Mouse (Mus musculus) heart, embryonic 12.5 days (tissue): ENCODE results near the gene Rbm45. TPM values are rescaled to one million over a fixed set of nuclear protein-coding genes. Genes with fewer than 3 reads are reported as not detected.

Experiments used
- ATAC-seq: fragments of 200-750 bp; cut with Nextera tagmentation; 2 replicates; pipeline ENCODE4 v1.8.0; 2017; ENCODE audit warnings: moderate TSS enrichment, moderate library complexity; ENCODE audit not compliant: insufficient number of reproducible peaks, low FRiP score
- H3K27ac ChIP-seq: fragments of 300-500 bp; sonication (generic); 2 replicates; pipeline ENCODE4 v1.5.1; 2016; ENCODE audit warnings: mild to moderate bottlenecking, moderate library complexity; ENCODE audit not compliant: poor library complexity, severe bottlenecking
- H3K27me3 ChIP-seq: fragments of 300-500 bp; sonication (generic); replicated peaks from 2 replicates; pipeline ENCODE4 v1.6.1; 2016; ENCODE audit warnings: mild to moderate bottlenecking, moderate library complexity
- H3K36me3 ChIP-seq: fragments of 300-500 bp; sonication (generic); 2 replicates; pipeline ENCODE4 v1.6.1; 2016; ENCODE audit warnings: mild to moderate bottlenecking, moderate library complexity
- H3K4me1 ChIP-seq: fragments of 300-500 bp; sonication (generic); replicated peaks from 2 replicates; pipeline ENCODE4 v1.6.1; 2016; ENCODE audit warnings: mild to moderate bottlenecking
- H3K4me2 ChIP-seq: fragments of 300-500 bp; sonication (generic); 2 replicates; pipeline ENCODE4 v1.6.1; 2016; ENCODE audit warnings: mild to moderate bottlenecking, moderate library complexity
- H3K4me3 ChIP-seq: fragments of 300-500 bp; sonication (generic); 2 replicates; pipeline ENCODE4 v1.5.1; 2016; ENCODE audit warnings: mild to moderate bottlenecking
- H3K9ac ChIP-seq: fragments of 300-500 bp; sonication (generic); 2 replicates; pipeline ENCODE4 v1.6.1; 2016; ENCODE audit warnings: mild to moderate bottlenecking, moderate library complexity
- H3K9me3 ChIP-seq: fragments of 300-500 bp; sonication (generic); replicated peaks from 2 replicates; pipeline ENCODE4 v1.6.1; 2016; ENCODE audit warnings: mild to moderate bottlenecking, moderate library complexity
- WGBS: fragments of 180-500 bp; shearing (Covaris S2); methylation state at CpG from one replicate; pipeline ENCODE4 v1.1.7; 2016; 5-methylcytosine and 5-hydroxymethylcytosine counted together
- polyA plus RNA-seq: library from polyadenylated mRNA; unstranded; fragments of >200 nt; fragmentation: Nextera tagmentation; extraction: Ambion mirVana; gene quantifications from 2 replicates; pipeline ENCODE4 v1.2.1, GENCODE M21; 2016

Rbm45 gene
- polyA plus RNA-seq, 1 experiment from 2014 or later = 14.9 TPM

DNA sequence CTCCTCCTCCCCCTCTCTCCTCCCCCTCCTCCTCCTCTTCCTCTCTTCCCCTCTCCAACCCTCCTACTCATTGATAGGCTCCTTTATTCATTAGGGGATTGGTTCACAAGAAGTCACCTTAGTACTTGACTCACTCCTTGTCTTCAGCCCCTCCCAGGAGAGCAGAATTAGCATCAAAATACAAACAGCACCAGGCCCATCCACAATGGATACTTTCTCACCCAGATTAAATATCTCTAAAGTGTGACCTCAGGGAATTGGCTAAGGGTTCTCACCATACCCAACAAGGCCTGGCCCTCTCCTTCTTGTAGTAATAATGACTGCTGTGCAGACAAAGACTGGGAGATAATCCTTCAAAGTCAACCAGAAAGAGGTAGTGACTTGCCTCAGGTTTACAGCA, 30.4 kb downstream of the Rbm45 start:
- Histone ChIP-seq H3K36me3 (no peaks in the 10 kb centered on the region), H3K4me3 (no peak overlapping the region), H3K9me3 (no peaks in the 10 kb centered on the region), H3K4me2 (no peak overlapping the region), H3K27ac (no peak overlapping the region), H3K4me1 (no peaks in the 10 kb centered on the region), H3K27me3 (peaks cover 14% of the 10 kb centered on the region), H3K9ac (no peak overlapping the region)
- no peak for ATAC-seq

DNA sequence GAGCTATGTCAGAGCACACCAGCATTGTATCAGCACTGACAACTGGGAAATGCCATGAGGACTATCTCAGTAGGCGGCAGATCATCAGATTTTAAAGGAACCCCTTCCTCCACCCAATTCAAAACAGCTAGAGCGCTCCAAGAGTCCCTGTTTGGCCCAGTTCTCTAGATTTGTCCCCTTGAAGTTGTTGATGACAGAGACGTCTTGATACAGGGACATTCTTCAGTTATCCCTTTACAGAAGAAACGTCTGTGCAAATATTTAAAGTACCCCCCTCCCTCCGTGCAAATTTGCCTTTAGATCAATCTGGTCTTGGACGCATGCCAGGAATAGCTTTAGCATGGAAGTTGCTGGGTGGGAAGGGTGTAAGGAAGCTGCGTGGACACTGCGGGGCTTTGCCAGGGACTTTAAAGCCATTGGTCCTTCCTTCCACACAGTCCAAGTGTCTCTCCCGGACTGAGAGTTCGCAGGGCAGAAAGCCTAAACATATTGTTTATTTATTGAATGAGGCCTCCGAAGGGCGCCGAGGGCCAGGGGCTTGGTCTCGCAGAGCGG, 35.9 kb downstream of the Rbm45 start:
- WGBS = 3% methylated on average over 15 of the region's 15 CpGs
- Histone ChIP-seq H3K4me1 (peaks cover 4% of the 10 kb centered on the region; the same call in 1 of the 2 replicates), H3K9me3 (no peaks in the 10 kb centered on the region), H3K36me3 (no peaks in the 10 kb centered on the region), H3K27me3 (peaks cover 14% of the 10 kb centered on the region), H3K4me2 (peak overlapping the region; percentile 93), H3K9ac (peak overlapping the region; percentile 76), H3K27ac (0 out of 2 replicates have a peak overlapping the region, but pooled peaks have one; percentile 2), H3K4me3 (peak overlapping the region; percentile 81)
- no peak for ATAC-seq

DNA sequence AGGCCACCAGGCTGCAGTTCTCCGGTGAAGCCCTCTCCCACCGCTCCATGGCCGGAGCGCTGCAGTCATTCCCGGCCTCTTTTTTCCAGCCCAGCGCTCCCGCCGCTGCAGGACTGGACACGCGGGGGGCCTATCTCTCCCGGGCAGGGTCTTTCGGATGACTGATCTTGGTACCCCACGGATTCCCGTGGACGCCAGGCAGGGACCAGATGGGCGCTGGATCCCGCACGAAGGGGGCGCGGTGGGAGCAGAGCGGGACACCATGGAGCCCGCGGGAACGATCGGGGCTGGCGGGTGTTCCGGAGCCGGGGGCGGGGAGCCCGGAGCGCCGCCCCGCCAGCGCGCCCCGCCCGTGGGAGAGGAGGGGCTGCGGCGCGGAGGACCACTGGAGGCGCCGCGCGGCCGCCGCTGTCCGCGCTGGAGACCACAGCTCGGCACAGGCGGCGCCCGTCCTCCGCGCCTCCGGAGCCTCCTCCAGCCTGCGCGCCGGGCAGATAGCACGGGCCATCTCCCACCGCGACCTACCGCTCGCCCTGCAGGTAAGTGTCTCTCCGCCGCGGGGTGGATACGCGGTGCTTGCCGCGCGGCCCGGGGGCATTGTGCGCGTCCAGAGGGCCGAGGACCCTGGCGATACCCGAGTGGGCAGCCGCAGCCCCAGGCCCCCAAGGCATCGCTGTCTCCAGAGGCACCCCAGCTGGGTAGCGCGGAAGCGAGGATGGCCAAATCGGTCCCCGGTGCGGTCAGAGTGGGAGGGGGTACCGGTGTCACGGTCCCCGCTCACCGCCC, 36.6 kb downstream of the Rbm45 start, which contains the start of gene Osbpl6:
Gene Osbpl6, plus strand, starts transcription at position 358 of the 786 bp plus-strand sequence.
- ATAC-seq = peak; percentile 92
- no peaks in the 10 kb centered on the region for H3K9me3 ChIP-seq
- H3K9ac ChIP-seq = peak within 1 kb of the TSS; percentile 76
- peak within 1 kb of the TSS; percentile 81 for H3K4me3 ChIP-seq
- H3K4me2 ChIP-seq = peak within 1 kb of the TSS; percentile 93
- 0 out of 2 replicates have a peak within 1 kb of the TSS, but pooled peaks have one; percentile 2 for H3K27ac ChIP-seq
- WGBS = under 1% methylated on average over 76 of the region's 89 CpGs
- H3K4me1 ChIP-seq = peaks cover 4% of the 10 kb centered on the region; the same call in 1 of the 2 replicates
- H3K27me3 ChIP-seq = peaks cover 14% of the 10 kb centered on the region
- H3K36me3 ChIP-seq = no peaks in the 10 kb centered on the region

DNA sequence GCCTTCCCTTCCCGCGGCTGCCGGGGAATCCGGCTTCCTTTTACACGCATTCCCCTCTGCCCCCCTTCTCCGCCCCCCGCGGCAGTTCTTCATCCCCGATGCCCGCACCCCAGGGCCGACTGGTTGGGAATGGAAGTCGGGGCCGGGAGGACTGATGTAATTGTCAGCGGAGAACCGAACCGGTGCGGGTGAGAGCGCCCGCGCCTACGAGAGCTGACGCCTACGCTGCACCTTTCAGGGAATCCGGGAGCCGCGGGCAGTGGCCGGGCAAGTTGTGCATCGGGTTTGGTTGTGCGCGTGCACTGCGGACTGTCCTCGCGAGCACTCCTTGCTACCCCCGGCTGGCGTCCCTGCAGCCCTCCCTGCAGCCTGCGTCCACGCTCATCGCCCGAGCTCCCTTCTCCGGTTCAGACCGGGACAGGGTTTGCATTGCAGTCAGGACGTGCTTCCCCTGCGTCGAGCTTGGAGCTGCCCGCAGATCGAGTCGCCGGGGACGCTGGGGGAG, 37.2 kb downstream of the Rbm45 start:
- H3K9me3 ChIP-seq = no peaks in the 10 kb centered on the region
- H3K4me2 ChIP-seq = peak overlapping the region; percentile 93
- H3K4me1 ChIP-seq = peaks cover 4% of the 10 kb centered on the region; the same call in 1 of the 2 replicates
- ATAC-seq = peak; percentile 47
- H3K27me3 ChIP-seq = peaks cover 13% of the 10 kb centered on the region
- WGBS = under 1% methylated on average over 48 of the region's 49 CpGs
- peak overlapping the region; percentile 76 for H3K9ac ChIP-seq
- no peak overlapping the region for H3K27ac ChIP-seq
- peak overlapping the region; percentile 81 for H3K4me3 ChIP-seq
- no peaks in the 10 kb centered on the region for H3K36me3 ChIP-seq

- H3K9ac ChIP-seq = no peak overlapping the region
- ATAC-seq = no peak
- H3K27me3 ChIP-seq = no peaks in the 10 kb centered on the region; the same call in 1 of the 2 replicates
- H3K4me3 ChIP-seq = no peak overlapping the region
- WGBS = 87% methylated on average over 1 of the region's 1 CpGs
- no peak overlapping the region for H3K4me2 ChIP-seq
- no peak overlapping the region for H3K27ac ChIP-seq
- peaks cover 8% of the 10 kb centered on the region; the same call in 1 of the 2 replicates for H3K4me1 ChIP-seq
- no peaks in the 10 kb centered on the region; the same call in 1 of the 2 replicates for H3K9me3 ChIP-seq
- H3K36me3 ChIP-seq = no peaks in the 10 kb centered on the region
Observed at GRCm38 (mm10) chr2:76409526-76409925, 39.7 kb downstream of the Rbm45 start.

GRCm38 (mm10) chr2:76409986-76410385, 40.2 kb downstream of the Rbm45 start:
- Histone ChIP-seq H3K27ac (no peak overlapping the region), H3K4me2 (no peak overlapping the region), H3K9me3 (no peaks in the 10 kb centered on the region; the same call in 1 of the 2 replicates), H3K9ac (no peak overlapping the region), H3K27me3 (no peaks in the 10 kb centered on the region), H3K4me1 (peaks cover 8% of the 10 kb centered on the region; the same call in 1 of the 2 replicates), H3K4me3 (no peak overlapping the region), H3K36me3 (no peaks in the 10 kb centered on the region)
- 73% methylated on average over 2 of the region's 2 CpGs for WGBS
- ATAC-seq = no peak

DNA sequence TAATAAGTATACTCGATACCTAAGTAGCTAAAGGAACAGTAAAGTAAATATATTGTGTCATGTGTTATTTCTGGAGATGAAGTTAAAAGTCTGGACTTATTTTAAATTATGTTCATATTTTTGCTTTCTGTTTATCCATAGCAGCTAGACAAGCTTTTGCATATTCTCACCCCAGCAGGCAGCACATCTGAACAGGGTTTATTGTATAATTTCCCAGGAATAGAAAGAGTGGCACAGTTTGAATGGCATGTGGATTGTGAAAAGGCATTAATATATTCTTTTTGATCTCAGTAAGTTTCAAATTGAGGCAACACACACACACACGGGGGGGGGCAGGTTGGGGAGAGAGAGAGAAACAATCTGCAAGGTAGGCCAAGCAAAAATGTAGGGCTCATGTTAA, 43.1 kb downstream of the Rbm45 start:
- H3K27ac ChIP-seq = no peak overlapping the region
- no peaks in the 10 kb centered on the region; the same call in 1 of the 2 replicates for H3K9me3 ChIP-seq
- no peaks in the 10 kb centered on the region for H3K36me3 ChIP-seq
- no peak for ATAC-seq
- H3K4me3 ChIP-seq = no peak overlapping the region
- no peaks in the 10 kb centered on the region for H3K27me3 ChIP-seq
- H3K9ac ChIP-seq = no peak overlapping the region
- 0 out of 2 replicates have a peak, but pooled peaks cover 3% of the 10 kb centered on the region for H3K4me1 ChIP-seq
- WGBS = 73% methylated on average over 2 of the region's 2 CpGs
- H3K4me2 ChIP-seq = no peak overlapping the region

DNA sequence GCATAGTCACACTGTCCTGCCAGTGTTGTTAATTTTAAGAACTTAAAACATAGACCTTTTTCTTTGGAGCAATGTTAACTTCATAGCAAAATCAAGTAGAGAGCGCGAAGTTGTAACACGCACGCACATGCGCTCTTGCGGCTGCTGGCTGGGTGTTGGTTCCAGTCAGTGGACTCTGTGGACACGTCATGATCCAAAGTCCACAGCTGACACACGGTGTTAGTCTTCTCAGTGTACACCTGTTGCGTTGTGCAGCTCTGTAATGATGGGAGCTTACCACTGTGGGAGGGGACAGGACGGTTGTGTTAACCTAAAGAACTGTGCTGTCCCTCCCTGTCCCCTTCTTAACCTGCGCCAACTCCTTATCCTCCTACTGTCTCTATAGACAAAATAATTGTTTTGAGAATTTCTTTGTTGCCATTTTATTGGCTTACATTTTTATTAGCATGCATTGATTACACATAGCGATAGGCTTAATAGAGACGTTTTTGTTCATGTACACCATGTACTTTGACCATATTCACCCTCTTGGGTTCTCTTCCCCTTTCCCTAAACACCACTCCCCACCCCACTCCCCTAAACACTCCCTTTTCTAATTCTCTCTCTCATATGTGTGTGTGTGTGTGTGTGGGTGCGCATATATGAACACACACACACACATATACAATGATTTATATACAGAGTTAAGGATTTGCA, 47.8 kb downstream of the Rbm45 start:
- Histone ChIP-seq H3K36me3 (no peaks in the 10 kb centered on the region), H3K9me3 (no peaks in the 10 kb centered on the region), H3K4me3 (no peak overlapping the region), H3K27ac (no peak overlapping the region), H3K4me1 (no peaks in the 10 kb centered on the region), H3K27me3 (no peaks in the 10 kb centered on the region), H3K4me2 (no peak overlapping the region), H3K9ac (no peak overlapping the region)
- no peak for ATAC-seq
- 91% methylated on average over 14 of the region's 14 CpGs for WGBS

GRCm38 (mm10) chr2:76418142-76418518, 48.3 kb downstream of the Rbm45 start:
- 85% methylated on average over 3 of the region's 3 CpGs for WGBS
- ATAC-seq = no peak
- Histone ChIP-seq H3K27ac (no peak overlapping the region), H3K9ac (no peak overlapping the region), H3K27me3 (no peaks in the 10 kb centered on the region), H3K4me1 (no peaks in the 10 kb centered on the region), H3K36me3 (no peaks in the 10 kb centered on the region), H3K4me3 (no peak overlapping the region), H3K4me2 (no peak overlapping the region), H3K9me3 (no peaks in the 10 kb centered on the region)

DNA sequence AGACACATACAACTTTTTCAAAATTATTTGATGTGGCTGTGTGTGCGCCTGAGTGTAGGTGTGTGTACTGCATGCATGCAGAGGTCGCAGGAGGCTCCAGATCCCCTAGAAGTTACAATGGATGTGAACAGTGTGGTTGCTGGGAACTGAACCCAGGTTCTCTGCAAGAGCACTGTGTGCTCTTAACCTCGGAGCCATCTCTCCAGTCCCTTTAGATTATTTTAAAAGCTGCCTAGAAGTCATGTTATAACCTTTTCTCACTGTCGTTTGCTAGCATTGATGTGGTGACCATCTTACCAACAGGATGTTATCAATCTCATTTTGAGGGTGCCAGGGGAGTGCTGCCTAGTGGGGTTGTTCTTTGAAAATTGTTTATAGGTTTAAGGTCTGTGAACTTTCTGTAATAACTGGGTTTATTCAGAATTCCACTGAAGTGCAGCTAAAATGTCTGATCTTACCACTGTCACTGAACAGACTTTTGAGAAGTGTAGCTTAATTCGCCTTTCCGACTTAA, 51.7 kb downstream of the Rbm45 start:
- WGBS = 72% methylated on average over 6 of the region's 6 CpGs
- Histone ChIP-seq H3K9me3 (no peaks in the 10 kb centered on the region), H3K9ac (no peak overlapping the region), H3K27ac (no peak overlapping the region), H3K4me1 (no peaks in the 10 kb centered on the region), H3K4me3 (no peak overlapping the region), H3K4me2 (no peak overlapping the region), H3K36me3 (no peaks in the 10 kb centered on the region), H3K27me3 (no peaks in the 10 kb centered on the region)
- ATAC-seq = no peak

DNA sequence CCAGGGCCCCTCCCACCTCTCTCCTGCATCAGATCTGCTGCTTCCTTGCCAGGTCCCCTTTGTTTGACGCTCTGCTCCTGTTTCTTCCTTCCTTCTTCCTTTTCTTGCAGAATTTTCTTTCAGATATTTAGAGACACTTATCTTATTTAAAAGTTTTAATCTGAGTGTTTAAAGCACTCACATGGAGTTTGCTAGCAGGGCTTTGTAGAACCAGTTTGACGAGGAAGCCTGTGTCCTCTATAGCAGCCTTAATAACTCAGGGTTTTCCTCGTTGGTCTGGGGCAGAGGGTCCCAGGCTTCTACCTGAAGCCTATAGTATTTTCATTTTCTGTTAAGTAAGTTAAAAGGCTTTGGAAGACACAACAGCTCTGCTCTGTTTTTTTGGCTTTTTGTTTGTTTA, 57.0 kb downstream of the Rbm45 start:
- Histone ChIP-seq H3K27ac (no peak overlapping the region), H3K9ac (no peak overlapping the region), H3K4me3 (no peak overlapping the region), H3K4me1 (no peaks in the 10 kb centered on the region), H3K9me3 (no peaks in the 10 kb centered on the region), H3K27me3 (no peaks in the 10 kb centered on the region), H3K4me2 (no peak overlapping the region), H3K36me3 (no peaks in the 10 kb centered on the region)
- ATAC-seq = no peak
- WGBS = 54% methylated on average over 3 of the region's 3 CpGs
